Mouse (Mus musculus): ENCODE data around the gene Gm7356.
"Not testable (repeated sequence)": the region's sequence is repeated elsewhere in the genome, so short reads cannot be mapped to it uniquely, and the experiment has no call there.

The Gm7356 gene

DNA sequence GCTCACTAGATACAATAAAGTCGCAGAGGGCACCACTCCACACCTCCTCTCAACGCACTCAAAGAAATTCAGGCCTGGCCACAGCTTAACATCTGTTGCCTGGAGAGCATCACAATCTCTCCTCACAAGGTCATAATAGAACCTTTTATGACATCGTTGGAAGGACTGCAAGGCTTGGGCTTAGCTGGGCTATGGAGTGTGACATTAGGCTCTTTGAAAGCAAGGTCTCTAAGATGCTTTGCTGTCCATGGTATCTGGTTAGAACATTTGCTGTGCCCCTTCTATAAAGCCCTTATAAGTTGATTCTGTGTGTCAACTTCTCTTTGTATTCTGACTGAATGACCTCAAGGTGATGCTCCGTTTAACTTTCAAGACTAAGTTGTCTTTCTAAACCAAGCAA lies at the start of gene Gm7356:
TSS of gene Gm7356 (minus strand) at position 101 of the 400 bp plus-strand sequence.
- DNase-seq (ENCODE audit: low read depth, low spot score) = not testable (repeated sequence)

DNA sequence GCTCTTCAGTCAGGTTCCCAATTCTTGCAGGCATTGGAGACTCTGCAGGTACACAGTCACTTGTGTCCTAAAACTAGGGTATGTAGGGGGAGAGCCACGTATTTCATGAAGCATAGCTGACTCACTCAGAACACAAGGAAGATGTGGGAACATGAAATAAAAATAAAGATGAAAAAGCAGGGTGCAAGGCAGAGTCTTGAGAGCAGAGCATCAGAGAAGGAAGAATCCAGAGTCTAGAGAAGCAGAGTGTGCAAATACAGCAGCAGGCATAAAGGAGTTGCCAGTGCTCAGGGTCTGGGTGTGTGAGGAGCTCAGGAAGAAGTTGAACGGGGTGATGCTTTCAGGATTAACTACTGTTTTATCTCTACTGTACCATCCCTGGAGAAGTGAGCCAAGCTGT lies 38.4 kb upstream of the Gm7356 start:
- not testable (repeated sequence) for DNase-seq (ENCODE audit: low read depth, low spot score)

- not testable (repeated sequence) for DNase-seq (ENCODE audit: low read depth, low spot score)
Observed at GRCm38 (mm10) chr17:14037012-14037411, 33.5 kb upstream of the Gm7356 start.

- DNase-seq (ENCODE audit: low read depth, low spot score) = not testable (repeated sequence)
Observed at GRCm38 (mm10) chr17:14036113-14036512, 32.6 kb upstream of the Gm7356 start.

- DNase-seq (ENCODE audit: low read depth, low spot score) = peak; percentile 49
Observed at GRCm38 (mm10) chr17:13993425-13993824, 10.1 kb downstream of the Gm7356 start.

- no peak for DNase-seq (ENCODE audit: low read depth, low spot score)
Observed at GRCm38 (mm10) chr17:13987690-13988089, 15.8 kb downstream of the Gm7356 start.

- DNase-seq (ENCODE audit: low read depth, low spot score) = not testable (repeated sequence)
Observed at GRCm38 (mm10) chr17:13970796-13971195, 32.7 kb downstream of the Gm7356 start.

DNA sequence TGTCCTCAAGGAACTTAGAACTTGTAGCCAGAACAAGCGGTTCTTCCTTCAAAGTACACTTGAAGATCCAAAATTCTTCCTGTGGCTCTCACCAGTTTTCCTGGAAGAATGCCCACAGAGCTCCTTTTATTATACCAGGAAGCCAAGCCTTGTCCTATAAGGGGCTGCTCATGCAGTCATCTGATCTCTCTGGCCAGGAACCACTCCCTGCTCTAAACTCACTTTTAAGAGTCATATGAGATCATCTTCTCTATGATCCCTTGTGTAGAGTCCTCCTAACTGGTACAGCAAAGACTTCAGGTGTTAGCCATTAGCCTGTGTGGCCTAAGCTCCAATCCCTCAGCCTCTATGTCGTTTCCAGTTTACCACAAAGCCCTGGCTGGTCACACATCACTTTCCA lies 33.6 kb downstream of the Gm7356 start:
- DNase-seq (ENCODE audit: low read depth, low spot score) = not testable (repeated sequence)

DNA sequence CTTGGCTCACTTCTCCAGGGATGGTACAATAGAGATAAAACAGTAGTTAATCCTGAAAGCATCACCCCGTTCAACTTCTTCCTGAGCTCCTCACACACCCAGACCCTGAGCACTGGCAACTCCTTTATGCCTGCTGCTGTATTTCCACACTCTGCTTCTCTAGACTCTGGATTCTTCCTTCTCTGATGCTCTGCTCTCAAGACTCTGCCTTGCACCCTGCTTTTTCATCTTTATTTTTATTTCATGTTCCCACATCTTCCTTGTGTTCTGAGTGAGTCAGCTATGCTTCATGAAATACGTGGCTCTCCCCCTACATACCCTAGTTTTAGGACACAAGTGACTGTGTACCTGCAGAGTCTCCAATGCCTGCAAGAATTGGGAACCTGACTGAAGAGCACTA lies 38.5 kb downstream of the Gm7356 start:
- DNase-seq (ENCODE audit: low read depth, low spot score) = not testable (repeated sequence)

- DNase-seq (ENCODE audit: low read depth, low spot score) = not testable (repeated sequence)
Observed at GRCm38 (mm10) chr17:13962245-13962644, 41.3 kb downstream of the Gm7356 start.

- not testable (repeated sequence) for DNase-seq (ENCODE audit: low read depth, low spot score)
Observed at GRCm38 (mm10) chr17:13958129-13958528, 45.4 kb downstream of the Gm7356 start.

GRCm38 (mm10) chr17:13951570-13951969 lies 51.9 kb downstream of the Gm7356 start:
- DNase-seq (ENCODE audit: low read depth, low spot score) = not testable (repeated sequence)

All from A20 (cell line).